Mouse (Mus musculus): ENCODE results near the gene Tmprss11d. TPM values are rescaled to one million over a fixed set of nuclear protein-coding genes. Genes with fewer than 3 reads are reported as not detected.

Tmprss11d gene
- total and polyA plus RNA-seq, 3 experiments = not detected

DNA sequence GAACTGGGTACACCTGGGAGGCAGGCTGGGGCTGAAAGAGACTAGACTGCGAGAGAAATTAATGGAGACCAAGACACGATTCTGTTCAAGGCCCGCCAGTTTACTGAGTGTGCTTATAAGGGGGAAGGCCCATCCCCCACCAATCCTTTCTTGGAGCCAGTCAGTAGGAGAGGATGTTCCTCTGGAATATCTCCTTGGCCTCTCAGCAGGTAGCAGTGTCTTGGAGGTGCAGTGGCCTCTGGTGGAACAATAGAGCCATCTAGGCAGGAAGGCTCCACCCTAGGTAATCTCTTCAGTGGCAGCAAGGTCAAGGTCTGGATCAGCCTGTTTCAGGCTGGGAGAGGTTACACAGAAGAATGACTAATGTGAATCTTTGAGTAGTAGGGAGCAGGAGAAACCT, 34.0 kb upstream of the Tmprss11d start:
- Histone ChIP-seq H3K4me1 (ENCODE audit: control insufficient read depth in 1 of 2, insufficient read depth in 2 of 2, low read length in 2 of 2) (no peaks in the 10 kb centered on the region), H3K79me2 (ENCODE audit: control insufficient read depth, insufficient read depth, low read length, poor library complexity) (no peaks in the 10 kb centered on the region), H3K9ac (ENCODE audit: control insufficient read depth, low read depth, low read length, poor library complexity, severe bottlenecking) (no peak overlapping the region), H3K9me3 (replicated peaks; ENCODE audit: insufficient read depth, low read length) (no peaks in the 10 kb centered on the region), H3K4me3 (ENCODE audit: control insufficient read depth in 1 of 2, insufficient read depth in 1 of 2, low read depth in 2 of 2, low read length in 2 of 2) (no peak overlapping the region), H3K27ac (ENCODE audit: control insufficient read depth, low read depth, low read length) (no peak overlapping the region), H3K27me3 (ENCODE audit: control insufficient read depth in 1 of 2, insufficient read depth in 2 of 2, low read length in 2 of 2) (no peaks in the 10 kb centered on the region), H3K36me3 (ENCODE audit: control insufficient read depth in 1 of 2, insufficient read depth in 2 of 2, low read length in 2 of 2) (no peaks in the 10 kb centered on the region)
- no peak for TF ChIP-seq HCFC1 (IDR thresholded peaks at IDR 0.05; ENCODE audit: low read depth, low read length)
- no peak for TF ChIP-seq POLR2AphosphoS2 (IDR thresholded peaks at IDR 0.05; ENCODE audit: low read length)
- TF ChIP-seq SIN3A (IDR thresholded peaks at IDR 0.05; ENCODE audit: low read length) = no peak
- no peak for TF ChIP-seq BHLHE40 (IDR thresholded peaks at IDR 0.05; ENCODE audit: borderline replicate concordance, low read depth, low read length)
- no peak for TF ChIP-seq E2F4 (IDR thresholded peaks at IDR 0.05; ENCODE audit: borderline replicate concordance, low read depth, low read length)
- no peak for TF ChIP-seq USF2 (IDR thresholded peaks at IDR 0.05; ENCODE audit: borderline replicate concordance in 1 of 2, insufficient read depth in 1 of 2, low read depth in 1 of 2, low read length in 2 of 2)
- no peak for TF ChIP-seq ZC3H11A (IDR thresholded peaks at IDR 0.05; ENCODE audit: low read depth, low read length)
- TF ChIP-seq UBTF (IDR thresholded peaks at IDR 0.05; ENCODE audit: borderline replicate concordance, insufficient read depth, low read depth, low read length) = no peak
- TF ChIP-seq MAZ (IDR thresholded peaks at IDR 0.05; ENCODE audit: low read depth, low read length) = no peak
- TF ChIP-seq USF1 (IDR thresholded peaks at IDR 0.05; ENCODE audit: low read depth, low read length) = no peak
- TF ChIP-seq ZNF384 (IDR thresholded peaks at IDR 0.05; ENCODE audit: low read depth, low read length) = no peak
- no peak for TF ChIP-seq MEF2A (IDR thresholded peaks at IDR 0.05; ENCODE audit: extremely low read depth, insufficient replicate concordance, low read depth, low read length, poor library complexity, severe bottlenecking)
- no peak for TF ChIP-seq GABPA (IDR thresholded peaks at IDR 0.05; ENCODE audit: low read depth, low read length)
- no peak for TF ChIP-seq TAL1 (IDR thresholded peaks at IDR 0.05; ENCODE audit: low read length)
- no peak for DNase-seq (ENCODE audit: low read depth, low spot score)

GRCm38 (mm10) chr5:86359412-86359985, 13.7 kb downstream of the Tmprss11d start:
- Histone ChIP-seq H3K4me1 (ENCODE audit: control insufficient read depth in 1 of 2, insufficient read depth in 2 of 2, low read length in 2 of 2) (no peaks in the 10 kb centered on the region), H3K9ac (ENCODE audit: control insufficient read depth, low read depth, low read length, poor library complexity, severe bottlenecking) (no peak overlapping the region), H3K4me3 (ENCODE audit: control insufficient read depth in 1 of 2, insufficient read depth in 1 of 2, low read depth in 2 of 2, low read length in 2 of 2) (no peak overlapping the region), H3K27ac (ENCODE audit: control insufficient read depth, low read depth, low read length) (no peak overlapping the region), H3K36me3 (ENCODE audit: control insufficient read depth in 1 of 2, insufficient read depth in 2 of 2, low read length in 2 of 2) (no peaks in the 10 kb centered on the region), H3K79me2 (ENCODE audit: control insufficient read depth, insufficient read depth, low read length, poor library complexity) (no peaks in the 10 kb centered on the region), H3K27me3 (ENCODE audit: control insufficient read depth in 1 of 2, insufficient read depth in 2 of 2, low read length in 2 of 2) (no peaks in the 10 kb centered on the region), H3K9me3 (replicated peaks; ENCODE audit: insufficient read depth, low read length) (no peaks in the 10 kb centered on the region)
- TF ChIP-seq MEF2A (IDR thresholded peaks at IDR 0.05; ENCODE audit: extremely low read depth, insufficient replicate concordance, low read depth, low read length, poor library complexity, severe bottlenecking) (no peak), CTCF (IDR thresholded peaks at IDR 0.05 in 2 of 3, conservative IDR thresholded peaks at IDR 0.05 in 1 of 3; ENCODE audit: control insufficient read depth in 1 of 3, insufficient read depth in 1 of 3, low read depth in 2 of 3, low read length in 3 of 3, poor library complexity in 1 of 3, severe bottlenecking in 1 of 3) (no peak), TCF12 (IDR thresholded peaks at IDR 0.05; ENCODE audit: low read depth, low read length) (no peak), GATA1 (IDR thresholded peaks at IDR 0.05; ENCODE audit: low read depth, low read length) (no peak), MXI1 (IDR thresholded peaks at IDR 0.05; ENCODE audit: low read depth, low read length) (no peak), ZNF384 (IDR thresholded peaks at IDR 0.05; ENCODE audit: low read depth, low read length) (no peak), NELFE (IDR thresholded peaks at IDR 0.05; ENCODE audit: low read depth, low read length) (no peak), CHD1 (IDR thresholded peaks at IDR 0.05; ENCODE audit: low read depth, low read length) (no peak), BHLHE40 (IDR thresholded peaks at IDR 0.05; ENCODE audit: borderline replicate concordance, low read depth, low read length) (no peak), HCFC1 (IDR thresholded peaks at IDR 0.05; ENCODE audit: low read depth, low read length) (no peak)
- no peak for DNase-seq (ENCODE audit: low read depth, low spot score)
